Mouse (Mus musculus) brown adipose tissue, adult 24 weeks (tissue): ENCODE data around the gene Acot4. TPM values are rescaled to one million over a fixed set of nuclear protein-coding genes. Genes with fewer than 3 reads are reported as not detected.
A peak's percentile ranks its signal among the peaks of the same experiment; 100 is the strongest.
"Not testable (repeated sequence)": the region's sequence is repeated elsewhere in the genome, so short reads cannot be mapped to it uniquely, and the experiment has no call there.

ENCODE experiments used
- H3K27ac ChIP-seq: fragments of 200-500 bp; replicated peaks from 2 replicates; pipeline ENCODE4 v1.5.1; 2012; ENCODE audit warnings: low read depth, mild to moderate bottlenecking, low read length
- H3K4me1 ChIP-seq: fragments of 200-500 bp; 2 replicates; pipeline ENCODE4 v1.6.1; 2012; ENCODE audit warnings: low read length, mixed read lengths; ENCODE audit not compliant: control insufficient read depth, insufficient read depth, insufficient read length
- H3K4me3 ChIP-seq: fragments of 200-500 bp; 2 replicates; pipeline ENCODE4 v1.5.1; 2012; ENCODE audit warnings: low read depth, mild to moderate bottlenecking, low read length, moderate library complexity; ENCODE audit not compliant: insufficient read depth
- polyA plus RNA-seq: library from polyadenylated mRNA; stranded (reverse); fragments of >200 nt; gene quantifications from 2 replicates; pipeline ENCODE4 v1.2.4, GENCODE M21; 2012; ENCODE audit not compliant: missing spikeins, insufficient read depth, insufficient read length

Acot4 gene
- 1.5 and 2.8 TPM in 2 replicates for polyA plus RNA-seq

DNA sequence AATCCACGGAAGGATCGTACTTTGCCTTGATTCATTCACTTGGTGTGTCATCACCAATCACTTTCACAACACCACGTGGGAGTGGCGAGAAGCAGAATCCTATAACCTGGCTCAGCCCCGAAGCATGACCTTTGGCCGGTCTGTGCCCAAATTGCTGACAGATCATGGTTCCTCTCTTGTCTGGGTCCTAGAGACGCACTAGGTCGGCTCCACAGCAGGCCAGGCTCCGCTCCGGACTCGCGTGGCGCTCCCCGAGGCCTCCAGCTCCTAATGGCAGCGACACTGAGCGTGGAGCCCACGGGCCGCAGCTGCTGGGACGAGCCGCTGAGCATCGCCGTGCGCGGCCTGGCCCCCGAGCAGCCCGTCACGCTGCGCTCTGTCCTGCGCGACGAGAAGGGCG is at the start of gene Acot4:
TSS of gene Acot4 (plus strand) at position 139 of the 400 bp plus-strand sequence.
- not testable (repeated sequence) for H3K4me1 ChIP-seq
- H3K4me3 ChIP-seq: peak within 1 kb of the TSS; percentile 68
- H3K27ac ChIP-seq: peak within 1 kb of the TSS; percentile 52

DNA sequence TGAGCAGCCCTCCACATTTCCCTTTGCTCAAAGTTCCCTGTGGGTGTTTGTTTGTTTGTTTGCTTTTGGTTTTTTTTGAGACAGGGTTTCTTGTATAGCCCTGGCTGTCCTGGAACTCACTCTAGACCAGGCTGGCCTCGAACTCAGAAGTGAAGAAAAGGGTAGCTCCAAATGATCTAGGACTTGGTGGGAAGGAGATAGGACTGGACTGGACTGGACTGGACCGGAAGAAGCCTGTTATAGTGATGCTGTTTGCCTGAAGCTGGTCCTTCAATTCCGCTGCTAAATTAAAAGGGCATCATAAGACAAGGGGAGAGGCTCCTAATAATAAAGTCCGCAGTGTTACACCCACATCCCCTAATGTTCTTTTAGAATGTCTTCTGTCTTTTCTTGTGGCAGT is 49.7 kb upstream of the Acot4 start:
- Histone ChIP-seq H3K4me1 (peaks cover 6% of the 10 kb centered on the region; the same call in 1 of the 2 replicates), H3K27ac (peak overlapping the region; percentile 92), H3K4me3 (peak overlapping the region; percentile 86)

DNA sequence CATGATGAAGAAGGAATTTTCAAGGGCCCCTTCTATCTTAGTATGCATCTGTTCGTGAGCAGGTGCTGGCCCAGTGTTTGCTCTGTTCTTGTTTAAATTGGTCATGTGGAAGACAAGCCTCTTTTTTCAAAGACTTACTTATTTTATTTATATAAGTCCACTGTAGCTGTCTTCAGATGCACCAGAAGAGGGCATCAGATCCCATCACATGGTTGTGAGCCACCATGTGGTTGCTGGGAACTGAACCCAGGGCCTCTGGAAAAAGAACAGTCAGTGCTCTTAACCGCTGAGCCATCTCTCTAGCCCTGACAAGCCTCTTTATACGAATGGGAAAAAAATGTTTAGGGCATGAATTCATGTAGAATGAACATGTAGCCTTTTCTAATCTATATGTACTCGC is 48.8 kb upstream of the Acot4 start:
- Histone ChIP-seq H3K4me3 (no peak overlapping the region), H3K27ac (no peak overlapping the region), H3K4me1 (peaks cover 6% of the 10 kb centered on the region; the same call in 1 of the 2 replicates)

DNA sequence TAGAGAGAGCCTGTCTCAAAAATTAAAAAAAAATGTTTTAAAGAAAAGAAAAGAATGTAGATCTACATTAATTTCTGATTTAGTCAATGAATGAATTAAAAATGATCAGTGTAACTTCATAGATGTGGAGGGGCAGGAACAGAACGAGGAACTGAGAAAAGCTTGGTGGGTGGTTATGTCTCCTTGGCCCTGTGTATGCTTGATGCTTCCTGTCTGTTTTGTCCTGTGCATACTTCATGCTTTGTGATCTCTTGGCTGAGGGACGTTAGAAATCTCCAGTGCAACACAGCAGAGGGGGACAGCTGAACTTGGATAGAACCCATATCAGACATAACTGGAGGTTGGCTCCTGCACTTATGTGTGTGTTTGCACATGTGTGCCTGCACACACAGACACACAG is 41.0 kb upstream of the Acot4 start:
- Histone ChIP-seq H3K27ac (no peak overlapping the region), H3K4me3 (no peak overlapping the region), H3K4me1 (no peaks in the 10 kb centered on the region)

DNA sequence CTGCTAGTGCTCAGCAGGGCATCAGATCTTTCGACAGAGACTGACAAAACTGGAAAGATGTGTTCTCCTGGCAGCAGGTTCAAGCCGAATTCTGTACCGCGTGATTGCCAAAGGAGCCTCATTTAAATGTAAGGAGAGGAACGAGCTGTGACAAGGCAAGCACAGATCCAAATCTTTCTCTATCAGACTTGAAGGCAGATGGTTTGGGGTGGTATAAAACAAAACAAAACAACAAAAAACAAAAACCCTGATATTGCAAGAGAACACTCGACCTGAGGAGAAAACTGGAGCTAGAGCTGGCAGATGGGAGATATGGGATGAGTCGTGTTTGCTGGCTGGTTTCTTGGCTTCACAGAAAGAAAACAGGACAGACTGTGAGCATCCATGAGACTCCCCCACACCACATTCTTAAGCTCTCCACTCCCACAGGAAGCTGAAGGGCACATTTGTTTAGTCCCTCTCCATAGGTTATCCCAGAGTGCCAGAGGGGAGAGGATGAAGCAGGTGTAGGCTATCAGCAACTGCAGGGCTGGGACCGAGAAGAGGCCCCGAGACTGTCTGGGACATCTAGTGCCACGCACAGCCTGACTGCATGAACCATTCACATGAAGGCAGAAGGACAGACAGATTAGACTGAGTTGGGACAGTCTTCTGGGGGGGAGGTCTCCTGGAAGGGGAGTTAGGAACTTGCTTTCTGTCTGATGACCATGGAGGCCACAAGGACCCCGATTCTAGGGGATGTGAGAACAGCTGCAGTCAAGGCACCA is 39.7 kb upstream of the Acot4 start:
- Histone ChIP-seq H3K4me1 (no peaks in the 10 kb centered on the region), H3K4me3 (no peak overlapping the region), H3K27ac (no peak overlapping the region)

DNA sequence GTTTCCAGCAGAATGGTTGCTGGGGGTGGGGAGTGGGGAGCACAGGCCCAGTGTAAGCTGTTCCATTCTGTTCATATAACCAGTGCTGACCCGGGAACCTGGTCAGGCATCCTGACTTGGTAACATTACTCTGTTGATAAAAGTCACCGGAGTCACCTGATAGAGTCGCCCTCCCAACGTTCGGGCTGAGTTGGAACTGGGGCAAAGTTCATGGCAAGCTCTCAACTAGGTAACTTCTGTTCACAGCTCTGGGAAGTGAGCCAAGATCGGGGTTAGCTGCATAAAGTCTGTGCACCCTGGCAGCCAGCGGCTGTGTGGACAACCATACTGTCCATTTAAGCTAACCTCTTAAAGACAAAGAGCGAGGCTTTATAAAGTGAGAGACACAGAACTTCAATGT is 38.9 kb upstream of the Acot4 start:
- not testable (repeated sequence) for H3K27ac ChIP-seq, H3K4me3 ChIP-seq, H3K4me1 ChIP-seq

DNA sequence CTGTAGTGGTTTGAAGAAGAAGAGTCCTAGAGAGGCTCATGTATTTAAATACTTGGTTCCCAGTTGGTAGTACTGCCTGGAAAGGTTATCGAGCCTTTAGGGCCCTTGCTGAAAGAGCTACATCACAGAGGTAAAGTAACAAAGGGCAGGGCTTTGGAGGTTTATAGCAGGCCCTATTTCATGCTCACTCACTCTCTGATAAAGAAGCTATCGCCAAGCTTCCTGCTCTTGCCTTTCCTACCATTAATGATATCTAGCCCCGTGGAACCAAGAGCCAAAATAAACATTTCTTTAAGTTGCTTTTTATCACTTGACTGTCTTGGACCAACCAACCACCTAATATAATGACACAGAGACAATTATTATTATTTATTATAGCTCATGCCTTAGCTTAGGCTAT is 37.8 kb upstream of the Acot4 start:
- no peaks in the 10 kb centered on the region for H3K4me1 ChIP-seq
- no peak overlapping the region for H3K4me3 ChIP-seq
- no peak overlapping the region for H3K27ac ChIP-seq

DNA sequence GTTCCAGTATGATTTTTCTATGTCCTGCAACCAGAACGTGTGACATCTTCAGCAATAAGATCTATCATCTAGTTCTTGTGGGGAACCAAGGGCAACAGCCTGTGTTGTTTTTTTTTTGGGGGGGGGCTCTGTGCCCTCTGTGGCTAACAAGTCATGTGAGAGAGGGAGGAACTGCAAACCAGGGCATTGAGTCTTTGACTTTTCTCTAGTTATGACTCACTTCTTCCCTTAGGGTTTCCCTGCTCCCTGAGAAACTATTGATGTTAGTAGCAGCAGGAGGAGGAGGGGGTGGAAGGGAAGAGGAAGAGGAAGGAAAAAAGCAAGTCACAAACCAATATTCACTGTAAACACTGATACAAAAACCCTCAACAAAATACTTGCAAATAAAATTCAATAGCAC is 34.3 kb upstream of the Acot4 start:
- Histone ChIP-seq H3K4me1 (no peaks in the 10 kb centered on the region), H3K27ac (no peak overlapping the region), H3K4me3 (no peak overlapping the region)

DNA sequence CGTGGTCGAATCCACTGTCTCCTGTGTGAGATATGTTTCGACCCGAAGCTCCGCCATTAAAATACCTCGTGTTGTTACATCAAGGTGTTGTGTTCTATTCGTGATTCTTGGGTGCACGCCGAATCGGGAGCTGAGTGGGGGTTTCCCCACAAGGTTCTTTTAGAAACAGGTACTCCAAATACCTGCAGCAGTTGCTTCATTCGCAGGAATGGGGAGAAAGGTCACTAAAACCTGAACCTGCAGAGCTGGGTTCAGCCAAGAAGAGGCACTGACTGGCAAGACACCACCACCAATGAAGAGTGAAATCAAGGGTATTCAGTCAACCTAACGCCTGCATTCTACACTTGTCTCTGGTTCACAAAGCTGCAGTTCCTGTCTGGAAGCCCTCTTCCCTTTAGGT is 29.9 kb upstream of the Acot4 start:
- Histone ChIP-seq H3K4me1 (no peaks in the 10 kb centered on the region), H3K27ac (no peak overlapping the region), H3K4me3 (no peak overlapping the region)

DNA sequence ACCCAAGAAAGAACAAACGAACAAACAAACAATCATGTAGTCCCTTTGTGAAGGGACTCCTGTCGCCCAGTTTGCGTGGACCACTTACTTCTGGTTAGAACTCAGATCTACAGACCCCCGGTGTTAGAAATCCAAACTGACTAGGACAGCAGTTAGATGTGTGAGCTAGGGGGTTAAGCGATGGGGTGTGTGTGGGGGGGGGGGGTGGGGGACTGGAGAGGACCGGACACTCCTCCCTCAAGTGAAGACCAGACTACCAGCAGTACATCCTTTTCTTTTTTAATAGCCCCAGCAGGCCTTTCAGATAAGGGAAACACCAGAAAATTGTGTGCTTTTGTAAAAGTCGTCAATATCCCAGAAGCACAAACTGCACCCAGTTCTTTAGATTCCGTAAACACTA is 29.4 kb upstream of the Acot4 start:
- H3K4me3 ChIP-seq: peak overlapping the region; percentile 29; the same call in 1 of the 2 replicates
- no peak overlapping the region for H3K27ac ChIP-seq
- no peaks in the 10 kb centered on the region for H3K4me1 ChIP-seq

DNA sequence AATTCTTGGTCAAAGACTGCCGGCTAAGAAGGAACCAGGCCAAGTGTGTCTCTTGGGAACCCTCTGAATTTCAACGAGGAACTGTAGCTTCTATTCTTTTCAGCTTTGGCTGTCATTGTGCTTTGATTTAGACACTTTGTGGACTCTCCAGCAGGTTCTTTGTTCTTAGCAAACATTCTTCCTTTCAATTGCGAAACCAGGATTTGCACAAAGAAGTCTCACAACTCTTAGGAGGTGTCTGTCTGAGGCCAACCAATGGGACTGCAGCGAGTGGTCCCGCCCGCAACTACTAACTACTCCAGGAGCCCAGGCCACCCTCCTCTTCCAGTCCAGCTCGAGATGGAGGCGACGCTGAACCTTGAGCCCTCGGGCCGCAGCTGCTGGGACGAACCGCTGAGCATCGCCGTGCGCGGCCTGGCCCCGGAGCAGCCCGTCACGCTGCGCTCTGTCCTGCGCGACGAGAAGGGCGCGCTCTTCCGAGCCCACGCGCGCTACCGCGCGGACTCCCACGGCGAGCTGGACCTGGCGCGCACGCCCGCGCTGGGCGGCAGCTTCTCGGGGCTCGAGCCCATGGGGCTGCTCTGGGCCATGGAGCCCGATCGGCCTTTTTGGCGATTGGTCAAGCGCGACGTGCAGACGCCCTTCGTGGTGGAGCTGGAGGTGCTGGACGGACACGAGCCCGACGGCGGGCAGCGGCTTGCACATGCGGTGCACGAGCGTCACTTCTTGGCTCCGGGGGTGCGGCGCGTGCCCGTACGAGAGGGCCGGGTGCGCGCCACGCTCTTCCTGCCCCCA is 28.8 kb upstream of the Acot4 start, which contains the start of gene Acot1:
TSS of gene Acot1 (plus strand) at position 320 of the 795 bp plus-strand sequence.
- not testable (repeated sequence) for H3K4me1 ChIP-seq, H3K27ac ChIP-seq
- H3K4me3 ChIP-seq: peak within 1 kb of the TSS; percentile 29

DNA sequence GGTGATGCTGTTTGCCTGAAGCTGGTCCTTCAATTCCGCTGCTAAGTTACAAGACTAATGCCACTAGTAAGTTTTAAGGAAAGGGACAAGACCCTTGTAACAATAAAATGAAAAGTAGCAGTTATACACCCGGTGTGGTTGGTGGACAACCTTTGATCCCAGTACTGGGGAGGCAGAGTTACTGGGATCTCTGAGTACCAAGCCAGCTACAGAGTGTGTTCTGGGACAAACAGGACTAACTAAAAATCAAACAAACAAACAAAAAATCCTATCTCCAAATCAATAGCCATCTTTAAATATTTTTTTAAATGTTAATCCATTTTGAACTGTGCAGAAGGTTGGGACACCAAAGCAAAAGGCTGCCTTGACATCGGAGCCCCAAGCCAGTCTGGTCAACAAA is 28.0 kb upstream of the Acot4 start:
- Histone ChIP-seq H3K27ac (no peak overlapping the region), H3K4me1 (no peaks in the 10 kb centered on the region), H3K4me3 (no peak overlapping the region)

DNA sequence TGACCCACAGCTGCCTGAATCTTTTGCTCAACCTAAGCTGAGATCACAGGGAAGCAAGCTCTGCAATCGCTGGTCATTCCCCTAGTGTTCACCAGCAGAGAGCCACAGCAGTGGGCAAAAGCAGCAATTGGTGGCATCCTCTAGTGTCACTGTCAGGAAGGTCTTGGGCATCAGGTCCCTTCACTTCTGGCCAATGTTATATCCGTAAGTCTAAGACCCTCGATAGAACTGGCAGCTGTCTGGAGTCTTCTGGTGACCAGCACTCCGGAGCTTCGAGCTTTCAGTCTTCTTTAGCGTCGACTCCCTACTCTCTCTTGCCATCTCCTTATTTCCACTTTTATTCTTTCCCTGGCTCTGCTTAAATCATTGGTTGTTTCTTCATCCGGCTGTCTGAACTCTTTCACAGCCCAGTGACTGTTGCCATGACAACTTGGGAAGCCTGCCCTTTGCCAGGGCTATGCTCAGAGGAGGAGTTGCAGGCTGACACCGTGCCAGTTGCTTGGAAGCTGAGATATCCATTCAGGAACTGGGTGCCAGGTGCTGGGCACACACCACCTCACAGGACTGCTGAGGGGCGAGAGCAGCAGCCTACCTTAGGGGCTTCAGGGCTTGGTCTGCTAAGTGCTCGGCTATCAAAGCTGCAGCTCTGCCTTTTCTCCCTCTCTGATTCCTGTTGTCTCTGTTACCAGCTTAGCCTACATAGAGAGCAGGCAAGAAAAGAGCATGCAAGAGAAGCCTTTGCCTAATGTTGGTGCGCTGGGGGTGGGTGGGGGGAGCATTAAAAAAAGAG is 26.7 kb upstream of the Acot4 start:
- Histone ChIP-seq H3K27ac (no peak overlapping the region), H3K4me1 (no peaks in the 10 kb centered on the region), H3K4me3 (no peak overlapping the region)

DNA sequence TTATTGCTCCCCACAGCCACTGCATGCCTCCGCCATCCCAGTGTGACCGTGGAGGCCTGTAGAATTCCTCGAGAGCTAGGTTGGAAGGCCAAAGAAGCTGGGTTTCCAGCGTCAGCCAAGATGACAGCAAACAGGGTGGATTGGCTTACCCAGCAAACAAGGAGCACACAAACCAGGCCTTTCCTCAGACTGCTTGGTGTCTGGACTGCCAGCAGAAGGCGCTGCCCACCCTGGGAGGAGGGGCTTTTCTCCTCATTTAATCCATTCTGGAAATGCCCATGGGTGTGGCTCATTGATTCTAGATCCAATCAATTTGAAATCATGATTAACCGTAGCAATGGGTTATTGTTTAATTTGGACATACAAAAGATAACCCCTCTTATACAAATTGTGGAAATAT is 25.0 kb upstream of the Acot4 start:
- Histone ChIP-seq H3K4me3 (no peak overlapping the region), H3K4me1 (peaks cover 3% of the 10 kb centered on the region; the same call in 1 of the 2 replicates), H3K27ac (no peak overlapping the region)

DNA sequence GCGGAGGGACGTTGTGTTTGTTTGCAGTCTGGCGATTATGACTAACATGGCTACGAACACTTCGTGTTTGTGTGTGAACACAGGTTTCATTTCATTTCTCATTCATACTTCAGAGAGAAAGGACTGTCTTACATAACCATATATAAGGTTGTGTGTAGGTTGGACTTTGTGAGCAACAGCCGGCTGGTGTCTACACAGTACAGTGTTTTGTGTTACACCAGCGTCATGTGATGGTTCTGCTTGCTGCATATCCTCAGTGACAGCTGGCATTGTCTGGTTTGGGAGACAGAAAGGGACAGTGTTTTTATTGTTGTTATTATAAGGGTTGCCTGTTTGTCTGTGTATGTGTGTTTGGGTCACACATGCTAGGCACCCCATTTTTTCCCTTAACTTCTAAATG is 24.5 kb upstream of the Acot4 start:
- no peak overlapping the region for H3K27ac ChIP-seq
- peaks cover 3% of the 10 kb centered on the region; the same call in 1 of the 2 replicates for H3K4me1 ChIP-seq
- H3K4me3 ChIP-seq: no peak overlapping the region
